In the genomic region with DNA sequence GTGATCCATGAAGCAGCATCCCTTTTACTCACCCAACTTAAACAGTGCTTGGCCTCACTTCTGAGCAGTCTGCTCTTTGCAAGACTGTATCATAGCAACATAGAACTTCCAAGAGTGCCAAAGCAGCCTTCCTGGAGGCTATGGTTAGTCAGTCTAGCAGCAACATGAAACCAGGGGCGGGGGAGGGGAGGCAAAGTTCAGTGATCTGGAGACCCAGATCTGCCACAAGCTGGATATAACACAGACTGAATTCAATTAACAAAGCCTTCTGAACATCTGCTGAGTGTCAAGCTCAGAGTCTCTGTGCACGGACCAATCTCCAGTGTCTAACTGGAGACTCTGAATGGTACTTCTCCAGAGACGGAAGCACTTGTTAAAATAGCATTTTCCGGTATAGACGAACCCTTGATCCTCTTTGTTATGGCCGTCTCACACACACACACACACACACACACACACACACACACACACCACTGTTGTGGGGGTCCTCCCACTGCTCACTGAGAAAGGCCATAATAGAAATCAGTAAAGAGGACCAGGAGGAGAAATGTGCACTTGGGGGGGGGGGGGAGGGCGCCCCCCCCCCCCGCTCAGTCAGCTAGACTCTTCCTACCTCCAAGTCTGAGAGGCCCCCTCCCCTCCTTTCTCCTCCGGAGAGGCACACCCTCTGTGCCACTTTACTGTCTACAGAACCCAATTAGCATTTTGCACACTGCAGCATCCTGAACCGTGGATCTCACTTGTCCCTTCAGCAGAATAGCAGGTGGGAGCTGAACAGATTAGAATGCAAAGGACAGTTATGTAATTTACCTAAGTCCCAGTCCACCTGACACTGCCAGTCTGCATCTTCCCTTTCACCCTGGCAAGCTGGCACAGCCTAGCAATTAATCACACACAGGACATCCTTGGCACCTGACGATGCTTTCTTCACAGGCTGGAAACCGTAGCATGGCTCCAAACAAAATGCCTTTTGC, we compare ENCODE assay signal across 8 mouse cellular contexts.
A peak's percentile ranks its signal among the peaks of the same experiment; 100 is the strongest.
DNase-seq lines count a peak whose midpoint lies in the region; ATAC-seq lines count a peak whose summit lies in the region.

No protein-coding gene starts in this region.

- no peak for DNase-seq in cerebellum, postnatal 4 days (ENCODE audit: low spot score in 2 of 2)
- peak; percentile 55 for DNase-seq in brain, embryonic 18.5 days (ENCODE audit: low read depth, low spot score)
- DNase-seq in limb, embryonic 10.5 days (ENCODE audit: low spot score) = peak; percentile 76
- DNase-seq in urinary bladder, adult 18-20 months (ENCODE audit: low spot score in 2 of 2) = no peak
- no peak for DNase-seq in B cell, adult 2 months

- H3K9me3 ChIP-seq in forebrain, embryonic 13.5 days (replicated peaks) = no peaks in the 10 kb centered on the region
- no peaks in the 10 kb centered on the region for H3K9me3 ChIP-seq in limb, embryonic 10.5 days (replicated peaks)
- H3K9me3 ChIP-seq in stomach, embryonic 16.5 days (replicated peaks; ENCODE audit: control insufficient read depth, low read length) = no peaks in the 10 kb centered on the region

- peak; percentile 90 for ATAC-seq in cerebellum, adult (ENCODE audit: insufficient number of reproducible peaks, low FRiP score, low TSS enrichment)
- ATAC-seq in forebrain, embryonic 13.5 days = peak; percentile 72
- peak; percentile 82 for ATAC-seq in stomach, embryonic 16.5 days (ENCODE audit: insufficient read depth, low FRiP score)

- WGBS in forebrain, embryonic 13.5 days = 25% methylated on average over 11 of the region's 12 CpGs
- WGBS in limb, embryonic 10.5 days = 30% methylated on average over 9 of the region's 12 CpGs
- 37% methylated on average over 10 of the region's 12 CpGs for WGBS in stomach, embryonic 16.5 days

- peak overlapping the region; percentile 37 for H3K4me2 ChIP-seq in forebrain, embryonic 13.5 days
- H3K4me2 ChIP-seq in stomach, embryonic 16.5 days (ENCODE audit: low read depth, low read length) = no peak overlapping the region

- no peaks in the 10 kb centered on the region for H3K36me3 ChIP-seq in forebrain, embryonic 13.5 days (ENCODE audit: poor library complexity, severe bottlenecking)
- H3K36me3 ChIP-seq in limb, embryonic 10.5 days = no peaks in the 10 kb centered on the region
- no peaks in the 10 kb centered on the region for H3K36me3 ChIP-seq in stomach, embryonic 16.5 days (ENCODE audit: control insufficient read depth, insufficient read depth, low read length)

- H3K4me1 ChIP-seq in forebrain, embryonic 13.5 days = peaks cover 22% of the 10 kb centered on the region
- peaks cover 19% of the 10 kb centered on the region for H3K4me1 ChIP-seq in limb, embryonic 10.5 days
- H3K4me1 ChIP-seq in stomach, embryonic 16.5 days (ENCODE audit: control insufficient read depth, insufficient read depth, low read length) = peaks cover 8% of the 10 kb centered on the region; the same call in 1 of the 2 replicates

- peak overlapping the region; percentile 27 for H3K27ac ChIP-seq in forebrain, embryonic 13.5 days
- peak overlapping the region; percentile 76 for H3K27ac ChIP-seq in limb, embryonic 10.5 days
- peak overlapping the region; percentile 52 for H3K27ac ChIP-seq in stomach, embryonic 16.5 days (ENCODE audit: low read length)

- H3K4me3 ChIP-seq in forebrain, embryonic 13.5 days = no peak overlapping the region
- H3K4me3 ChIP-seq in limb, embryonic 10.5 days = peak overlapping the region; percentile 29; the same call in 1 of the 2 replicates
- no peak overlapping the region for H3K4me3 ChIP-seq in stomach, embryonic 16.5 days (replicated peaks; ENCODE audit: low read length)

- no peaks in the 10 kb centered on the region for H3K27me3 ChIP-seq in forebrain, embryonic 13.5 days
- H3K27me3 ChIP-seq in limb, embryonic 10.5 days (ENCODE audit: low read depth, poor library complexity, severe bottlenecking) = no peaks in the 10 kb centered on the region
- H3K27me3 ChIP-seq in stomach, embryonic 16.5 days (ENCODE audit: control insufficient read depth, insufficient read depth, low read length) = no peaks in the 10 kb centered on the region

- H3K9ac ChIP-seq in forebrain, embryonic 13.5 days = no peak overlapping the region
- H3K9ac ChIP-seq in stomach, embryonic 16.5 days (ENCODE audit: low read length) = no peak overlapping the region

Comparison
In these comparisons a context has a peak if more than half of its experiments do, and no peak if none do; other contexts are left out.
1. DNase-seq: peak in brain, embryonic 18.5 days (single experiment) and limb, embryonic 10.5 days (single experiment); none in cerebellum, postnatal 4 days (0 of 2), urinary bladder, adult 18-20 months (0 of 2) and B cell, adult 2 months (0 of 2).
2. Peak in every context shown above with its lines, with median percentiles within 50 percentile points of each other: ATAC-seq and H3K27ac ChIP-seq.